Mouse (Mus musculus) left cerebral cortex, adult 6 months (tissue): Measurements from ENCODE around the gene Slc38a4. TPM values are rescaled to one million over a fixed set of nuclear protein-coding genes. Genes with fewer than 3 reads are reported as not detected.

ENCODE experiments used
- long read RNA-seq, 2 experiments: library from polyadenylated mRNA; unstranded; transcript quantifications; one replicate each; pipeline ENCODE4 v2.0.0; 2019 to 2020
- polyA plus RNA-seq: library from polyadenylated mRNA; unstranded; fragments of <200 nt; fragmentation: Nextera tagmentation; gene quantifications from 2 replicates; pipeline ENCODE4 v1.2.3, GENCODE M21; 2021

Gene Slc38a4
- polyA plus RNA-seq, result 0.67 and 1.0 TPM in 2 replicates
- long read RNA-seq, experiment 1, partial matches to known transcripts, result 3 of 3 reads
- long read RNA-seq, experiment 1, other reads (novel, unspliced or antisense), result 0 of 3 reads
- long read RNA-seq, experiment 2, partial matches to known transcripts, result 2 of 2 reads
- long read RNA-seq, experiment 2, other reads (novel, unspliced or antisense), result 0 of 2 reads

DNA sequence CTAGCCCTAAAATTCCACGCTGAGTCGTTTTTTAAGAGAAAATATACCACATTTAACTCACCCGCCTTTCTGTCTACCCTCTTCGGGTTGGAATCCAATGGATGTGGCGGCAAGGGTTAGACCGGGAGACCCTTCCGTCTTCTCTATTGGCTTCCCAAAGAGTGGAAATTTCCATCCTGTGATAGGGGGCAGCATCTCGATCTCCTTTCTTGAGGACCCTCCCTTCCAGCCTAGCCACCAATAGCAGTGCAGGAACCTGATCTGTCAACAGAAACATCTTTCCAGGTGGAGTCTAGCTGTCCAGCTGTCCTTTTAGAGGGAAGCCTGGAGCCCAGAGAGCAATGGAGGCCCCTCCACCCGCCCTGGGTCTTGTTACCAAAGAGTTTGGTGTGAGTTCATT, at the start of gene Slc38a4:
Gene Slc38a4, minus strand, starts transcription at position 163 of the 400 bp plus-strand sequence.

Other genes starting within 250 kb of the Slc38a4 start
- gene Pced1b, start 191.2 kb upstream of the Slc38a4 start, polyA plus RNA-seq, result 1.9 and 3.2 TPM in 2 replicates
- gene Amigo2, start 191.3 kb upstream of the Slc38a4 start, polyA plus RNA-seq, result 1.6 and 4.7 TPM in 2 replicates